Mouse (Mus musculus): Measurements from ENCODE around the gene Olfr1032. TPM values are rescaled to one million over a fixed set of nuclear protein-coding genes. Genes with fewer than 3 reads are reported as not detected.
A peak's percentile ranks its signal among the peaks of the same experiment; 100 is the strongest.
"Not testable (repeated sequence)": the region's sequence is repeated elsewhere in the genome, so short reads cannot be mapped to it uniquely, and the experiment has no call there.

The Olfr1032 gene
- not detected in 2 replicates for polyA plus RNA-seq (2015; fragmentation: Nextera tagmentation; extraction: Ambion mirVana)

DNA sequence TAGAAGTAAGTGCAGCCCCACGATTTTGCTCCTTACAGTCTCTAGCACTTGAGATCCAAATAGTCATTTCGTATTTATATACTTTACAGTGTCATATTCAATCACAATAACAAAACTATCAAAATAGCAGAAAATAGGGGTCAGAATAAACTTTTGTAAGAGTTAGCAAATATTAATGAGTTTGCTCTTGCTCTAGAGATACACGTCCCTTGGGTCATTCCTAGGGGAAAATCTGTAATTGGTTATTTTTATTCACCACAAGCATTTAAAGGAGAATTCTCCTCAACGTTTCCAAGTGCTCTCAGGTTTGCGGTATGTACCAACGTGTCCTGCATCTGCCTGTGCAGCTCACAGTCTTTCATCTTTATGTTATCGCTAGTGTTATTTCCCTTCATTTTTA, at the start of gene Olfr1032:
Gene Olfr1032, plus strand, starts transcription at position 301 of the 400 bp plus-strand sequence.
- WGBS = 80% methylated on average over 7 of the region's 7 CpGs
- ATAC-seq (ENCODE audit: insufficient number of reproducible peaks, insufficient read depth, low FRiP score, low TSS enrichment, low read depth) = no peak
- no peak within 1 kb of the TSS for H3K27ac ChIP-seq
- H3K9ac ChIP-seq = no peak within 1 kb of the TSS
- H3K9me3 ChIP-seq = no peaks in the 10 kb centered on the region
- no peak within 1 kb of the TSS for H3K4me2 ChIP-seq
- H3K4me3 ChIP-seq = no peak within 1 kb of the TSS
- H3K36me3 ChIP-seq = no peaks in the 10 kb centered on the region
- no peaks in the 10 kb centered on the region for H3K27me3 ChIP-seq
- no peaks in the 10 kb centered on the region for H3K4me1 ChIP-seq

DNA sequence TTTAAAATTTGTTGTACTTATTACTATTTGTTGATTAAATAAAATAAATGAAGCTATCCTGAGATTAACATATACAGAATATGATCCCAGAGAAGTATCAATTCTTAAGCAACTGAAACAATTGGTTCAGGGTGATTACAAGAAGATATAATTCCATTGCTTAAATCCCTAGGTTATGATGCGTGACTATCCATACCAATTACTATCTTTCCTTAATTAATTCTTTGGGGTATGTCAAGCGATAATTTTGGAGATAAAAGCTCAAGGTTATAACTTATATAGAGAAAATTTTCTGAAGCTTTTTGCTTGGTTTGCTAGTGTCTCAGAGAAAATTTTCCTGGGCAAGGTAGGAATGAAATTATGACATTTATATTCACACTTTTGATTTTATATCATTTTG, 31.7 kb upstream of the Olfr1032 start, which contains the start of gene Olfr1029:
Gene Olfr1029, plus strand, starts transcription at position 301 of the 400 bp plus-strand sequence.
- H3K9me3 ChIP-seq = no peaks in the 10 kb centered on the region
- no peak within 1 kb of the TSS for H3K4me2 ChIP-seq
- H3K27ac ChIP-seq = no peak within 1 kb of the TSS
- no peak within 1 kb of the TSS for H3K9ac ChIP-seq
- WGBS = 89% methylated on average over 2 of the region's 2 CpGs
- H3K4me3 ChIP-seq = no peak within 1 kb of the TSS
- no peaks in the 10 kb centered on the region for H3K36me3 ChIP-seq
- no peaks in the 10 kb centered on the region for H3K27me3 ChIP-seq
- ATAC-seq (ENCODE audit: insufficient number of reproducible peaks, insufficient read depth, low FRiP score, low TSS enrichment, low read depth) = no peak
- no peaks in the 10 kb centered on the region for H3K4me1 ChIP-seq

DNA sequence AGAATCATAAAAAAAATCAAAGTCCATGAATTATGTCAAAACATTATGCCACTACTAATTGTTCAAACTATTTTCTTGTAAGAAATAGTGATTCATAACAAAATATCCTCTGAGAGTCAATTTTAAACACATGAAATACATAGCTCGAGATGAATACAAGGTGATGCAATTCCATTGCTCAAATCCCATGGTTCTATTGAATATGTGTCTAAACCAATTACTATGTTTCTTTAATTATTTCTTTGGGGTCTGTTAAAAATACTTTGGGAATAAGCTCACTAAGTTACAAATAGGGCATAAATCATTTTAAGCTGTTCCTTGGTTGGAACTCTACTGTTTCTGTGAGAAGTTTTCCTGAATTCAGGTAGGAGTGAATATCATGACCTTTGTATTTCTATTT, 26.4 kb upstream of the Olfr1032 start, which contains the start of gene Olfr1030:
Gene Olfr1030, plus strand, starts transcription at position 301 of the 400 bp plus-strand sequence.
- no peaks in the 10 kb centered on the region for H3K9me3 ChIP-seq
- H3K4me1 ChIP-seq = no peaks in the 10 kb centered on the region
- no peak within 1 kb of the TSS for H3K4me3 ChIP-seq
- no peak within 1 kb of the TSS for H3K9ac ChIP-seq
- no peak within 1 kb of the TSS for H3K27ac ChIP-seq
- WGBS = 62% methylated on average over 1 of the region's 1 CpGs
- no peaks in the 10 kb centered on the region for H3K27me3 ChIP-seq
- no peak within 1 kb of the TSS for H3K4me2 ChIP-seq
- H3K36me3 ChIP-seq = no peaks in the 10 kb centered on the region
- ATAC-seq (ENCODE audit: insufficient number of reproducible peaks, insufficient read depth, low FRiP score, low TSS enrichment, low read depth) = no peak

DNA sequence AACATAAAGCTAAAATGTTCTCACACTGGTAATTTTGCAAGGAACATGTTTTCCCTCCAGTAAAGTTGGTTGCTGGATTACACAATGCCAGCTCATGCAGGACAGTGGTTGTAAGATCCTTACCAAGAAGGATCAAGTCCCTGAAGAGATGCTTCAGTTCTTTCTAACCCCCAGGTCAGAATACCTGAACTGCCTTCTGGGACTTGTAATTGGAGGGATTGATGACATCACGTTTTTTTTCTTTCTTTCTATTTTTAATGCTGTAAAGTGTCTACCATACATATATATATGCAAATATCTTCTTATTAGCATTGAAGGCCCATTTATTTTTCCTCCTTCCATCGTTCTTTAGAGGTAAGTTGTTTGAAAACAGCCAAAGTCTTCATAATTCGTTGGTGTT, 15.3 kb upstream of the Olfr1032 start, which contains the start of gene Olfr1031:
Gene Olfr1031, plus strand, starts transcription at position 301 of the 400 bp plus-strand sequence.
- H3K9ac ChIP-seq = no peak within 1 kb of the TSS
- 59% methylated on average over 3 of the region's 3 CpGs for WGBS
- no peak for ATAC-seq (ENCODE audit: insufficient number of reproducible peaks, insufficient read depth, low FRiP score, low TSS enrichment, low read depth)
- H3K4me2 ChIP-seq = no peak within 1 kb of the TSS
- H3K4me3 ChIP-seq = no peak within 1 kb of the TSS
- H3K36me3 ChIP-seq = no peaks in the 10 kb centered on the region
- no peaks in the 10 kb centered on the region for H3K4me1 ChIP-seq
- H3K9me3 ChIP-seq = no peaks in the 10 kb centered on the region
- H3K27ac ChIP-seq = no peak within 1 kb of the TSS
- H3K27me3 ChIP-seq = no peaks in the 10 kb centered on the region

DNA sequence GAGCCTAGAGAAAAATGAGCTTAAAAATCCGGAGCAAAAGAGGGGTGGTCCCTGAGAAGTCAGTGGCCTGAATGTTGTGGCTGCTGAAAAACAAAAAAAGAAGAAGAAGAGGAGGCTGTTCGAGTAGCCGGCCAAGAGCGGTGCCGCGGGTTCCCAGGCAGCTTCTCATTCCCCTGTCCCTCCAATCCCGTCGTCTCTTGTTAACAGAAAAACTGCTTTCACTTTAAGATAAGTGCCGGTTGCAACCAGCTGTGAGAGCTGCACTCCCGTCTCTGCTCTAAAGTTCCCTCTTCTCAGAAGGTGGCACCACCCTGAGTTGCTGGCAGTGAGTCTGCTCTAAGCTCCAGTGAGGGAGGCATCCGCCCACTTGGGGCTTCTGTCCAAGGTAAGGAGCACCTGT, 15.1 kb downstream of the Olfr1032 start, which contains the start of gene Olfr1033:
Gene Olfr1033, plus strand, starts transcription at position 228 of the 400 bp plus-strand sequence.
- not testable (repeated sequence) for H3K4me1 ChIP-seq; H3K27me3 ChIP-seq; H3K9me3 ChIP-seq; ATAC-seq (ENCODE audit: insufficient number of reproducible peaks, insufficient read depth, low FRiP score, low TSS enrichment, low read depth); H3K36me3 ChIP-seq; H3K27ac ChIP-seq
- peak within 1 kb of the TSS; percentile 40 for H3K4me3 ChIP-seq
- WGBS = 3% methylated on average over 11 of the region's 11 CpGs
- H3K4me2 ChIP-seq = peak within 1 kb of the TSS; percentile 58
- peak within 1 kb of the TSS; percentile 54; the same call in 1 of the 2 replicates for H3K9ac ChIP-seq

DNA sequence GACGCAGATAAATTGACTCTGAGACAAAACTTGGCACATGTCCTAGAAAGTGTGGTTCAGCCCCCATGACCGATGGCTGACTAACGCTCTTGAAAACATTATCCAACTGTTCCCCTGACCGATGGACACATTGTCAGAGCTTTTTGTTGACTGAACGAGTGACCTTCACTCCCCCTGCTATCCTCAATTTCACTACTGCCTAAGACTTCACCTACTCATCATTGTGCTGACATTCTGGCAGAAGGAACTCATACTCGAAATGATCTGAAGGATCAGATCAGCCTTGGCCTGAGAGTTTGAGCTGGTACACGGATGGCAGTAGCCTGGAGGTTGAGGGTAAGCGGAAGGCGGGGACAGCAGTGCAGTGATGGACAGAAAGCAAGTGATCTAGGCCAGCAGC, 16.2 kb downstream of the Olfr1032 start:
- WGBS = 77% methylated on average over 6 of the region's 9 CpGs
- H3K9ac ChIP-seq; H3K4me2 ChIP-seq; H3K4me1 ChIP-seq; H3K4me3 ChIP-seq; H3K27me3 ChIP-seq; H3K27ac ChIP-seq; ATAC-seq (ENCODE audit: insufficient number of reproducible peaks, insufficient read depth, low FRiP score, low TSS enrichment, low read depth); H3K9me3 ChIP-seq; H3K36me3 ChIP-seq: not testable (repeated sequence)

DNA sequence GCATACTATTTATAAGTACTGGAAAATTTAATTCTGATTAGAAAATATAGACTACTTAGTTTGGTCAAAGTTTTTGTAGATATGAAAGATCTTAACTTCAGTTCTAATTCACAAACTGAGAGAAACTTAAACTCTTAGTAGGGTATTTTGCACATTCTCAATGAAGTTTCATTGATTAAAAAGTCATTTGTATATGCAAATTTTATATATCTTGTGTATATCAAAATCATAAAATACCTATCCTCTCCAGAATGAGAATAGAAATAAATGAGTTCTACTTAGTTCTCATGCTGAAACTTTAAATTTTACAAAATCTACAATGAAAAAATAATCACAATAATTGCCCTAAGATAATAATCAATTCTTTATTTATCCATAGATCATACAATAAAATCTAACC, 40.2 kb downstream of the Olfr1032 start, which contains the start of gene Olfr1034:
Gene Olfr1034, plus strand, starts transcription at position 301 of the 400 bp plus-strand sequence.
- Histone ChIP-seq H3K9me3 (no peaks in the 10 kb centered on the region), H3K4me2 (no peak within 1 kb of the TSS), H3K27me3 (no peaks in the 10 kb centered on the region), H3K36me3 (no peaks in the 10 kb centered on the region), H3K4me1 (no peaks in the 10 kb centered on the region), H3K9ac (no peak within 1 kb of the TSS), H3K4me3 (no peak within 1 kb of the TSS), H3K27ac (no peak within 1 kb of the TSS)
- ATAC-seq (ENCODE audit: insufficient number of reproducible peaks, insufficient read depth, low FRiP score, low TSS enrichment, low read depth) = no peak

DNA sequence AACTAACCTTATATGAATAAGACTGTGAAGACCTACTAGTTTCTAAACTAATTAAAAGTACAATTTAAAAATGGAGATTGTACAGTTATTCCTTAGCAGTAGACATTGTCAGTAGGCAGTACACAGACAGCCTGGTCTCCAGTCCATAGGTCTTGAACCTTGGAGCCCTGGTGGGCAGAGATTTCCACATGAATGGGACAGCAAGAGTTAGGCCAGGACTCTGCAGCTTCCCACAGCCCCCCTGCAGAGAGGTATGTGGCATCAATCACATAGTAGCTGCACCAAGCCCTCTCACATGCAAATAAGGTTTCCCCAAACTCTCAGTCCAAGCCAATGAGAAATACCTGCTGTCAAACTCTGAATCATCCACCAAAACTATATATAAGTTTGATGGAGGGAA, 45.4 kb downstream of the Olfr1032 start:
- not testable (repeated sequence) for H3K9ac ChIP-seq; H3K9me3 ChIP-seq; H3K4me1 ChIP-seq; H3K4me3 ChIP-seq; ATAC-seq (ENCODE audit: insufficient number of reproducible peaks, insufficient read depth, low FRiP score, low TSS enrichment, low read depth); H3K4me2 ChIP-seq; H3K27me3 ChIP-seq; H3K27ac ChIP-seq; H3K36me3 ChIP-seq

Other genes starting within 250 kb of the Olfr1032 start
- gene Olfr1012, start 242.8 kb upstream of the Olfr1032 start, polyA plus RNA-seq (2015; fragmentation: Nextera tagmentation; extraction: Ambion mirVana) = not detected in 2 replicates
- not detected in 2 replicates for gene Olfr1013, start 238.4 kb upstream of the Olfr1032 start, polyA plus RNA-seq (2015; fragmentation: Nextera tagmentation; extraction: Ambion mirVana)
- gene Olfr1014, start 232.8 kb upstream of the Olfr1032 start, polyA plus RNA-seq (2015; fragmentation: Nextera tagmentation; extraction: Ambion mirVana) = not detected in 2 replicates
- not detected in 2 replicates for gene Olfr1015, start 223.5 kb upstream of the Olfr1032 start, polyA plus RNA-seq (2015; fragmentation: Nextera tagmentation; extraction: Ambion mirVana)
- gene Olfr1016, start 203.0 kb upstream of the Olfr1032 start, polyA plus RNA-seq (2015; fragmentation: Nextera tagmentation; extraction: Ambion mirVana) = not detected in 2 replicates
- not detected in 2 replicates for gene Olfr1018, start 187.1 kb upstream of the Olfr1032 start, polyA plus RNA-seq (2015; fragmentation: Nextera tagmentation; extraction: Ambion mirVana)
- not detected in 2 replicates for gene Olfr1019, start 160.1 kb upstream of the Olfr1032 start, polyA plus RNA-seq (2015; fragmentation: Nextera tagmentation; extraction: Ambion mirVana)
- not detected in 2 replicates for gene Olfr1020, start 158.5 kb upstream of the Olfr1032 start, polyA plus RNA-seq (2015; fragmentation: Nextera tagmentation; extraction: Ambion mirVana)
- gene Olfr1022, start 136.9 kb upstream of the Olfr1032 start, polyA plus RNA-seq (2015; fragmentation: Nextera tagmentation; extraction: Ambion mirVana) = not detected in 2 replicates
- not detected in 2 replicates for gene Olfr1023, start 119.9 kb upstream of the Olfr1032 start, polyA plus RNA-seq (2015; fragmentation: Nextera tagmentation; extraction: Ambion mirVana)
- gene Olfr1024, start 100.5 kb upstream of the Olfr1032 start, polyA plus RNA-seq (2015; fragmentation: Nextera tagmentation; extraction: Ambion mirVana) = not detected in 2 replicates
- 0.22 TPM in 1 of 2 replicates, not detected in the other for gene Olfr1025-ps1, start 90.3 kb upstream of the Olfr1032 start, polyA plus RNA-seq (2015; fragmentation: Nextera tagmentation; extraction: Ambion mirVana)
- gene Olfr1026, start 84.0 kb upstream of the Olfr1032 start, polyA plus RNA-seq (2015; fragmentation: Nextera tagmentation; extraction: Ambion mirVana) = not detected in 2 replicates
- not detected in 2 replicates for gene Olfr1028, start 55.1 kb upstream of the Olfr1032 start, polyA plus RNA-seq (2015; fragmentation: Nextera tagmentation; extraction: Ambion mirVana)
- gene Olfr1029, start 31.6 kb upstream of the Olfr1032 start, polyA plus RNA-seq (2015; fragmentation: Nextera tagmentation; extraction: Ambion mirVana) = not detected in 2 replicates
- not detected in 2 replicates for gene Olfr1030, start 26.3 kb upstream of the Olfr1032 start, polyA plus RNA-seq (2015; fragmentation: Nextera tagmentation; extraction: Ambion mirVana)
- gene Olfr1031, start 15.2 kb upstream of the Olfr1032 start, polyA plus RNA-seq (2015; fragmentation: Nextera tagmentation; extraction: Ambion mirVana) = not detected in 2 replicates
- gene Olfr1033, start 15.1 kb downstream of the Olfr1032 start, polyA plus RNA-seq (2015; fragmentation: Nextera tagmentation; extraction: Ambion mirVana) = 0.41 and 0.43 TPM in 2 replicates
- not detected in 2 replicates for gene Olfr1034, start 40.3 kb downstream of the Olfr1032 start, polyA plus RNA-seq (2015; fragmentation: Nextera tagmentation; extraction: Ambion mirVana)
- gene Olfr1036, start 68.5 kb downstream of the Olfr1032 start, polyA plus RNA-seq (2015; fragmentation: Nextera tagmentation; extraction: Ambion mirVana) = 0.06 TPM in 1 of 2 replicates, not detected in the other
- gene Olfr1037, start 81.8 kb downstream of the Olfr1032 start, polyA plus RNA-seq (2015; fragmentation: Nextera tagmentation; extraction: Ambion mirVana) = not detected in 2 replicates
- gene Olfr1039, start 130.4 kb downstream of the Olfr1032 start, polyA plus RNA-seq (2015; fragmentation: Nextera tagmentation; extraction: Ambion mirVana) = 0.08 TPM in 1 of 2 replicates, not detected in the other
- not detected in 2 replicates for gene Olfr1040, start 141.2 kb downstream of the Olfr1032 start, polyA plus RNA-seq (2015; fragmentation: Nextera tagmentation; extraction: Ambion mirVana)
- gene Olfr1042, start 156.3 kb downstream of the Olfr1032 start, polyA plus RNA-seq (2015; fragmentation: Nextera tagmentation; extraction: Ambion mirVana) = not detected in 2 replicates
- 0.18 TPM in 1 of 2 replicates, not detected in the other for gene Olfr1043, start 162.0 kb downstream of the Olfr1032 start, polyA plus RNA-seq (2015; fragmentation: Nextera tagmentation; extraction: Ambion mirVana)
- gene Olfr1044, start 172.3 kb downstream of the Olfr1032 start, polyA plus RNA-seq (2015; fragmentation: Nextera tagmentation; extraction: Ambion mirVana) = not detected in 2 replicates
- not detected in 2 replicates for gene Olfr52, start 180.1 kb downstream of the Olfr1032 start, polyA plus RNA-seq (2015; fragmentation: Nextera tagmentation; extraction: Ambion mirVana)
- not detected in 2 replicates for gene Olfr1045, start 197.5 kb downstream of the Olfr1032 start, polyA plus RNA-seq (2015; fragmentation: Nextera tagmentation; extraction: Ambion mirVana)
- gene Olfr1046, start 213.8 kb downstream of the Olfr1032 start, polyA plus RNA-seq (2015; fragmentation: Nextera tagmentation; extraction: Ambion mirVana) = not detected in 2 replicates
- not detected in 2 replicates for gene Olfr1047, start 225.9 kb downstream of the Olfr1032 start, polyA plus RNA-seq (2015; fragmentation: Nextera tagmentation; extraction: Ambion mirVana)
- gene Olfr1048, start 234.7 kb downstream of the Olfr1032 start, polyA plus RNA-seq (2015; fragmentation: Nextera tagmentation; extraction: Ambion mirVana) = not detected in 2 replicates